Mouse (Mus musculus): ENCODE results near the gene Lrrc27.

Lrrc27 gene

GRCm38 (mm10) chr7:139246931-139247880 lies 34.4 kb downstream of the Lrrc27 start:
- DNase-seq, result no peak

GRCm38 (mm10) chr7:139247881-139248614 lies 35.3 kb downstream of the Lrrc27 start, which contains the start of gene Pwwp2b:
TSS of gene Pwwp2b (plus strand) at chr7:139248482.
- peak; percentile 69 for DNase-seq

GRCm38 (mm10) chr7:139248615-139249405 lies 36.0 kb downstream of the Lrrc27 start:
- DNase-seq, result no peak

- no peak for DNase-seq
Observed at GRCm38 (mm10) chr7:139249406-139250210, 36.8 kb downstream of the Lrrc27 start.

- DNase-seq, result peak; percentile 54
Observed at GRCm38 (mm10) chr7:139251881-139252301, 39.1 kb downstream of the Lrrc27 start.

- no peak for DNase-seq
Observed at GRCm38 (mm10) chr7:139252566-139252965, 39.8 kb downstream of the Lrrc27 start.

- DNase-seq, result no peak
Observed at GRCm38 (mm10) chr7:139252986-139253385, 40.2 kb downstream of the Lrrc27 start.

GRCm38 (mm10) chr7:139253462-139253861 lies 40.7 kb downstream of the Lrrc27 start:
- no peak for DNase-seq

- no peak for DNase-seq
Observed at GRCm38 (mm10) chr7:139254626-139255025, 41.8 kb downstream of the Lrrc27 start.

GRCm38 (mm10) chr7:139257752-139258542 lies 45.2 kb downstream of the Lrrc27 start:
- DNase-seq, result no peak

- DNase-seq, result no peak
Observed at GRCm38 (mm10) chr7:139264337-139264736, 51.5 kb downstream of the Lrrc27 start.

- no peak for DNase-seq
Observed at GRCm38 (mm10) chr7:139265634-139266033, 52.8 kb downstream of the Lrrc27 start.

GRCm38 (mm10) chr7:139266431-139266830 lies 53.6 kb downstream of the Lrrc27 start:
- no peak for DNase-seq

- no peak for DNase-seq
Observed at GRCm38 (mm10) chr7:139266886-139267870, 54.4 kb downstream of the Lrrc27 start.

GRCm38 (mm10) chr7:139270738-139271137 lies 58.0 kb downstream of the Lrrc27 start:
- no peak for DNase-seq

GRCm38 (mm10) chr7:139271871-139272270 lies 59.1 kb downstream of the Lrrc27 start:
- DNase-seq, result no peak

GRCm38 (mm10) chr7:139272639-139273396 lies 60.0 kb downstream of the Lrrc27 start:
- DNase-seq, result no peak

GRCm38 (mm10) chr7:139273397-139273719 lies 60.6 kb downstream of the Lrrc27 start:
- peak; percentile 52 for DNase-seq

GRCm38 (mm10) chr7:139275586-139275985 lies 62.8 kb downstream of the Lrrc27 start:
- DNase-seq, result no peak

Measured in liver (tissue).